Mouse (Mus musculus): Measurements from ENCODE around the gene Gm884. TPM values are rescaled to one million over a fixed set of nuclear protein-coding genes. Genes with fewer than 3 reads are reported as not detected.

Gene Gm884
- polyA plus RNA-seq, 1 experiment from 2014 or later: not detected

- H3K9ac ChIP-seq: peak within 1 kb of the TSS; percentile 21; the same call in 1 of the 2 replicates
- H3K9me3 ChIP-seq: no peaks in the 10 kb centered on the region
- 1% methylated on average over 71 of the region's 71 CpGs for WGBS
- peaks cover 73% of the 10 kb centered on the region for H3K27me3 ChIP-seq (replicated peaks)
- no peak within 1 kb of the TSS for H3K27ac ChIP-seq
- no peaks in the 10 kb centered on the region for H3K36me3 ChIP-seq
- peak within 1 kb of the TSS; percentile 30 for H3K4me3 ChIP-seq
- H3K4me2 ChIP-seq (replicated peaks): peak within 1 kb of the TSS; percentile 65
- no peak for ATAC-seq (ENCODE audit: low FRiP score, low read depth)
- H3K4me1 ChIP-seq: peaks cover 14% of the 10 kb centered on the region
Measured at GRCm38 (mm10) chr11:103649301-103649982, 28.5 kb upstream of the Gm884 start, which contains the start of gene Rprml. Gene Rprml, plus strand, starts transcription at chr11:103649570.

DNA sequence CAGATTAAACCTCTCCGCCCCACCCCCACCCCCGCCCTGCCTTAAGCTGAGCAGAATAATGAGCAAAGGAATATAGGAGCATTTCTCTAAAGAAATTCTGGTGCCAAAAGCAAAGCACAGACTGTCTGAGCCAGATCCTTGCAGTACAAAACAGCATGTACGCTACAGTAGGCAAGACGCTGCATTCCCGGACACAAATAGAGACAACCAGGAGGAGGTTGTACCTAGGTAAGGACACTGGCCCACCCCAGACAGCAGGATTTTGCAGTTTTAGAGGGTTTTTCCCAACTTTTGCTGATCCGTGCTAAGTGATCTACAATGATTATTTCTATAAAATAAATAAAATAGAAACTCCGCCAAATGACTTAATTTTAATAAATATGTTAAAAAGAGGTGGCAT, 27.7 kb upstream of the Gm884 start:
- Histone ChIP-seq H3K9me3 (no peaks in the 10 kb centered on the region), H3K27ac (no peak overlapping the region), H3K9ac (no peak overlapping the region), H3K4me3 (no peak overlapping the region), H3K36me3 (no peaks in the 10 kb centered on the region), H3K4me2 (replicated peaks) (no peak overlapping the region), H3K4me1 (peaks cover 14% of the 10 kb centered on the region), H3K27me3 (replicated peaks) (peaks cover 70% of the 10 kb centered on the region)
- ATAC-seq (ENCODE audit: low FRiP score, low read depth): no peak
- 34% methylated on average over 7 of the region's 7 CpGs for WGBS

GRCm38 (mm10) chr11:103647921-103648620, 27.1 kb upstream of the Gm884 start:
- H3K36me3 ChIP-seq: no peaks in the 10 kb centered on the region
- ATAC-seq (ENCODE audit: low FRiP score, low read depth): no peak
- no peak overlapping the region for H3K4me3 ChIP-seq
- H3K9ac ChIP-seq: no peak overlapping the region
- no peak overlapping the region for H3K4me2 ChIP-seq (replicated peaks)
- no peak overlapping the region for H3K27ac ChIP-seq
- H3K4me1 ChIP-seq: peaks cover 14% of the 10 kb centered on the region
- WGBS: 10% methylated on average over 11 of the region's 11 CpGs
- peaks cover 69% of the 10 kb centered on the region for H3K27me3 ChIP-seq (replicated peaks)
- no peaks in the 10 kb centered on the region for H3K9me3 ChIP-seq

GRCm38 (mm10) chr11:103646301-103646700, 25.4 kb upstream of the Gm884 start:
- Histone ChIP-seq H3K36me3 (no peaks in the 10 kb centered on the region), H3K27ac (no peak overlapping the region), H3K9ac (no peak overlapping the region), H3K27me3 (replicated peaks) (peaks cover 52% of the 10 kb centered on the region), H3K9me3 (no peaks in the 10 kb centered on the region), H3K4me3 (no peak overlapping the region), H3K4me1 (peaks cover 14% of the 10 kb centered on the region), H3K4me2 (replicated peaks) (no peak overlapping the region)
- no peak for ATAC-seq (ENCODE audit: low FRiP score, low read depth)
- WGBS: 80% methylated on average over 6 of the region's 6 CpGs

DNA sequence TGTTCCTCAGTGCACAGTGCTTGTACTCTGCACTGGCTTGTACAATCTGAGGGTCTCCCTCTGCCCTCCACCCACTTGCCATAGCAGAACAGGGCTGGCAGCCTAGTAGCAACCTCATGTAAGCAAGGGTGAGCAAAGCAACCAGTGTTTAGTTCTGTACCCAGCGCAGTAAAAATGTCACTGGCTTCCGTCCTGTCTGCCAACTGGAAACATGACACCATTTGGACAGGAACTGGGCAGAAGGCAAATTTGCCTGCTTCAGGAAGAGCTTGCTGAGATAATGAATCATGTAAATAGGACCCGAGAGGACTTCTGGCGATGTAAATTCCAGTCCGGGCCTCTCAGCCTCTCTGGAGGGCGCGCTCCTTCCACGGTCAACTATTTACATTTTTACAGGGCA, 24.8 kb upstream of the Gm884 start:
- 67% methylated on average over 8 of the region's 8 CpGs for WGBS
- Histone ChIP-seq H3K27me3 (replicated peaks) (peaks cover 46% of the 10 kb centered on the region), H3K9ac (no peak overlapping the region), H3K4me1 (peaks cover 14% of the 10 kb centered on the region), H3K4me2 (replicated peaks) (no peak overlapping the region), H3K36me3 (no peaks in the 10 kb centered on the region), H3K27ac (no peak overlapping the region), H3K9me3 (no peaks in the 10 kb centered on the region), H3K4me3 (no peak overlapping the region)
- no peak for ATAC-seq (ENCODE audit: low FRiP score, low read depth)

DNA sequence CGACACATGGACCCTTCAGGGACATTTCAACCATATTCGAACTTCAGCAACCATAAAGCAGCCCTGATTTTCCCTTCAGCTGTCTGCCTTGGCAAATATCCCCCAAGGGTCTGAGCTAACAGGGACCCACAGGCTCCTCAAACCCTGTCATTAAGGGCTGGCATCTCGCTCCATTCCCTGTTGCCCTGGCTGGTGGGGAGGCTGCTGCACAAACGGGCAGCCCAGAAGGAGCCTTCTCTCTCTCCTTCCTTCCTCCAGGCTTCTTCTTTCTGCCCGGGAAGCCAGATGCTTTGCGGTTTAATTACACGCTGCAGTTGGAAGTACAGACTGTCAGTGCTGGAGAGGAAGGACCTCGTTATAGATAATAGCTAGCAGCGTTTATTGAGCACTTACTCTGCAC, 22.3 kb upstream of the Gm884 start:
- H3K27me3 ChIP-seq (replicated peaks): peaks cover 27% of the 10 kb centered on the region
- no peaks in the 10 kb centered on the region for H3K4me1 ChIP-seq
- no peak overlapping the region for H3K27ac ChIP-seq
- H3K4me2 ChIP-seq (replicated peaks): no peak overlapping the region
- WGBS: 71% methylated on average over 9 of the region's 9 CpGs
- H3K9ac ChIP-seq: no peak overlapping the region
- H3K9me3 ChIP-seq: no peaks in the 10 kb centered on the region
- ATAC-seq (ENCODE audit: low FRiP score, low read depth): no peak
- H3K4me3 ChIP-seq: no peak overlapping the region
- H3K36me3 ChIP-seq: no peaks in the 10 kb centered on the region

DNA sequence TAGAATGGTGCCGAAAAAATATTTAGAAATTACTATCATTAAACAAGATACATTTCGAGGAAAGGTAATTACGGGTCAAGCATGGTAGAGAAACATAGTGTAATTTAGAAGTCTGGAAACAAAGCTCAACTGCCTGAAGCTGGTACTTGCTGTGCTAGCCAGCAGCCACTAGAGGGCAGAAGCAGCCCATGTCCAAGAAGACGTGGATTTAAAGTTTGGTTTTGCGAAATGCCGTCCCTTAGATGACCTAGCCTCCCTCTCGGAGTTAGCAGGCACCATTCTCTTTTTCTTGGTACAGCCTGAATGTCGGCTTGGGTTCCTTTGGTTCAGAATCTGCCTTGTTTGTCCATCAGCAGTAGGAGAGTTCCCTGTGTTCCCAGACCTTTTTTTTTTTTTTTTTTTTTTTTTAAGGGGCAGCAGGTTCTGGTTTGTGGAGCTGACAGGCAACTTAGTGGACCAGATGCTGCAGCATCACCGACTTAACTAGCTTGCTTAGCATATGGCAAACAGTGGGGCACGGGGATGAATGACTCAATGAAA, 18.5 kb upstream of the Gm884 start:
- whole genome bisulfite sequencing: 4% methylated on average over 10 of the region's 10 CpGs
- H3K4me3 ChIP-seq: no peak overlapping the region
- no peaks in the 10 kb centered on the region for H3K9me3 ChIP-seq
- ATAC-seq (ENCODE audit: low FRiP score, low read depth): no peak
- H3K9ac ChIP-seq: no peak overlapping the region
- H3K27me3 ChIP-seq (replicated peaks): peaks cover 13% of the 10 kb centered on the region; the same call in 1 of the 2 replicates
- H3K4me1 ChIP-seq: no peaks in the 10 kb centered on the region
- no peak overlapping the region for H3K4me2 ChIP-seq (replicated peaks)
- H3K27ac ChIP-seq: no peak overlapping the region
- H3K36me3 ChIP-seq: no peaks in the 10 kb centered on the region

DNA sequence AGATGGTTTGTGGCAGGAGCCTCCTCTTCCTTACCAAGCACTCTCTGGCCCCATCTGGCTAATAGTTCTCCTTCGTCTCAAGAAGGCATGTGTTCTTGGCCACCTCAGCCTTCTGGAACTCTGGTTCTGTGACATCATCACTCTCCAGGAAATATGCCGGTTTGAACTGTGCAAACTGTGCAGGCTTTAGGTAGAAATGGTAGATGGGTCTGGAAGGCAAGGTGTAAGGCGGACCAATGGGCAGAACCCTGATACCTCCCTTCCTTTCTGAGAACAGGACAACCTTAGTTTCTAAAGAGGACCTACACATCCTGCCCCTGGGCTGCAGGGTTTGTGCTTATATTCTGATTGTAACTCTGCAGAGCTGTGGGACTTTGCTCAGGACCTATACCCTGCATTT, 17.9 kb upstream of the Gm884 start, which contains the start of gene Lyzl6:
Gene Lyzl6, minus strand, starts transcription at position 101 of the 400 bp plus-strand sequence.
- Histone ChIP-seq H3K4me2 (replicated peaks) (no peak within 1 kb of the TSS), H3K9ac (no peak within 1 kb of the TSS), H3K4me3 (no peak within 1 kb of the TSS), H3K36me3 (no peaks in the 10 kb centered on the region), H3K27me3 (replicated peaks) (peaks cover 13% of the 10 kb centered on the region; the same call in 1 of the 2 replicates), H3K4me1 (no peaks in the 10 kb centered on the region), H3K27ac (no peak within 1 kb of the TSS), H3K9me3 (no peaks in the 10 kb centered on the region)
- WGBS: 78% methylated on average over 3 of the region's 3 CpGs
- ATAC-seq (ENCODE audit: low FRiP score, low read depth): no peak

DNA sequence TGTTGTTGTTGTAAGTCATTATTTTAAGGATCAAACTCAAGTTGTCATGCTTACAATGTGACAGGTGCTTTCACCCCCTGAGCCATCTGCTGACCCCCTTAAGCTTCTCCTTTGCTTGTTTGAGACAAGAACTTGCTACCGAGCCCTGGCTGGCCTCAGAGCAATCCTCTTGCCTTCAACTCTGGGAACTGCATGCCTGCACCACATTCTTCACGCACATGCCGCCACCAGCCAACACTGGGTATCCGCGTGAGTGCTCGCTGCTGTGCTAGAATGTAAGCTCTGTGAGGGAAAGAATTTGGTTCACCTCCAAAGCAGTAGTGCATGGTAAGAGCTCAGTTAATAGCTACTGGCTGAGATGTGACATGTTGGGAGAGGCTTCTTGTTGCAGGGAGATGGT, 15.3 kb upstream of the Gm884 start:
- no peak overlapping the region for H3K9ac ChIP-seq
- no peak overlapping the region for H3K4me3 ChIP-seq
- H3K4me2 ChIP-seq (replicated peaks): no peak overlapping the region
- no peak overlapping the region for H3K27ac ChIP-seq
- H3K27me3 ChIP-seq (replicated peaks): peaks cover 6% of the 10 kb centered on the region; the same call in 1 of the 2 replicates
- no peak for ATAC-seq (ENCODE audit: low FRiP score, low read depth)
- WGBS: 86% methylated on average over 6 of the region's 6 CpGs
- no peaks in the 10 kb centered on the region for H3K36me3 ChIP-seq
- H3K9me3 ChIP-seq: no peaks in the 10 kb centered on the region
- H3K4me1 ChIP-seq: no peaks in the 10 kb centered on the region

DNA sequence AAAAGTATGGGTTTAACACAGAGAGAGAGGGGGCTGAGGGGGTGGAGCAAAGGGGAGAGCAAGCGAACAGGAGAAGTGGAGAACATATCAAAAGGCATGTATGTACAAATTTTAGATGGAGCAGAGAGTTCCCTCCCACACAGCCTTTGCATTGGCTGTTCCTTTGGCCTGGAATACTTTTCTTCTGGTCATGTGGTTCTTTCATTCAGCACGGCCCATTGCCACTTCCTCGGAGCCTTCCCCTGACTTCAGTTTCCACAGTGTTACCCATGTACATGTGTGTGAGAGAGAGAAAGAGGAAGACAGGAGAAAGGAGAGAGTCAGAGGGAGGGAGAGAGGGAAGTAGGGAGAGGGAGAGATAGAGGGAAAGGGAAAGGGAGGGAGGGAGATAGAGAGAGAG, 14.5 kb upstream of the Gm884 start:
- Histone ChIP-seq H3K27ac (no peak overlapping the region), H3K4me1 (no peaks in the 10 kb centered on the region), H3K9me3 (no peaks in the 10 kb centered on the region), H3K4me3 (no peak overlapping the region), H3K27me3 (replicated peaks) (peaks cover 6% of the 10 kb centered on the region; the same call in 1 of the 2 replicates), H3K4me2 (replicated peaks) (no peak overlapping the region), H3K9ac (no peak overlapping the region), H3K36me3 (no peaks in the 10 kb centered on the region)
- no peak for ATAC-seq (ENCODE audit: low FRiP score, low read depth)
- 84% methylated on average over 3 of the region's 3 CpGs for WGBS

DNA sequence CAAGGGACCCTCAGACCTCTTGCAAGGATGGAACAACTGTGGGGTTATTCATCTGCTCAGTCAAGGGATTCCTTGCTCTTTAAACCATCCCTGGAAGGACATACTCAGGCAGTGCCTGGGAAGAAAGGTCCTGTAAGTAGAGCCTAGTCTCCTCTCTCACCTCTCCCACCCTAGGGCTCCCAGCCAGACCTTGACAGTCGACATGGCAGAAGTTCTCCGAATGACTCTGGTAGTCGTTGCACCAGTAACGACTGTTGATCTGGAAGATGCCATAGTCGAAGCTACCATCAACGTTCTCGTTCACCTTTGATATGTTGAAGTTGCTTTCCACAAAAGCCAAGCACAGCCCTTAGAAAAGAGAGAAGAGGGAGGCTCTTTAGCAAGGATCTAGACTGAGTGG, 13.9 kb upstream of the Gm884 start:
- ATAC-seq (ENCODE audit: low FRiP score, low read depth): no peak
- Histone ChIP-seq H3K9ac (no peak overlapping the region), H3K4me3 (no peak overlapping the region), H3K36me3 (no peaks in the 10 kb centered on the region), H3K4me2 (replicated peaks) (no peak overlapping the region), H3K4me1 (no peaks in the 10 kb centered on the region), H3K27me3 (replicated peaks) (peaks cover 6% of the 10 kb centered on the region; the same call in 1 of the 2 replicates), H3K27ac (no peak overlapping the region), H3K9me3 (no peaks in the 10 kb centered on the region)
- WGBS: 86% methylated on average over 7 of the region's 7 CpGs

DNA sequence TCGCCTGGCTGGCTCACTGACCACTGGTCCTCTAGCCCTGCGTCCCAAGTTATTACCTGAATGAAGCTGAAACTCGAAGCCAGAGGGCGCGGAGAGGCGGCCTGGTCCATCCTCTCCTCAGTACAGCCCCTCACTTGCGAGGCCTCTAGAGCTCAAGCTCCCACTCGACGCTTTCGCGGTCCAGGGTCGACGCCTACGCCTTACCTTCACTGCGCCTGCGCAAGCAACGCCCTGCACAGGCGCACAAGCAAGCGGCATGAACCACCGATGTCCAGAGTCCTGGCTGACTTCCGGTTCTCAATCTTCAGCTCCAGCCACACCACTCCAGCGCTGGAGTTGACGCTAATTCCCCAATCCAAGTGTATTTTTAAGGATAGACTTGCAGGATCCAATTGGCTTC, 6.5 kb upstream of the Gm884 start:
- Histone ChIP-seq H3K9me3 (no peaks in the 10 kb centered on the region), H3K27ac (no peak overlapping the region), H3K4me3 (no peak overlapping the region), H3K27me3 (replicated peaks) (no peaks in the 10 kb centered on the region), H3K9ac (no peak overlapping the region), H3K4me1 (no peaks in the 10 kb centered on the region), H3K4me2 (replicated peaks) (no peak overlapping the region), H3K36me3 (no peaks in the 10 kb centered on the region)
- ATAC-seq (ENCODE audit: low FRiP score, low read depth): no peak
- WGBS: 83% methylated on average over 23 of the region's 23 CpGs

All from neural tube, embryonic 12.5 days (tissue).